Mouse (Mus musculus) testis, adult 2 months (tissue): Measurements from ENCODE around the gene Hist1h2bf. TPM values are rescaled to one million over a fixed set of nuclear protein-coding genes. Genes with fewer than 3 reads are reported as not detected.
"Not testable (repeated sequence)": the region's sequence is repeated elsewhere in the genome, so short reads cannot be mapped to it uniquely, and the experiment has no call there.

Experiments used
- H3K27ac ChIP-seq: fragments of 200-500 bp; 2 replicates; pipeline ENCODE4 v1.5.1; 2012; ENCODE audit warnings: low read depth, low read length; ENCODE audit not compliant: control insufficient read depth, insufficient read depth
- H3K27me3 ChIP-seq: fragments of 200-500 bp; 2 replicates; pipeline ENCODE4 v1.6.1; 2012; ENCODE audit warnings: mild to moderate bottlenecking, low read length, moderate library complexity; ENCODE audit not compliant: control insufficient read depth, insufficient read depth
- H3K36me3 ChIP-seq: fragments of 200-500 bp; 2 replicates; pipeline ENCODE4 v1.6.1; 2012; ENCODE audit warnings: mild to moderate bottlenecking, low read length; ENCODE audit not compliant: control insufficient read depth, insufficient read depth
- H3K4me1 ChIP-seq: fragments of 200-500 bp; 2 replicates; pipeline ENCODE4 v1.6.1; 2012; ENCODE audit warnings: low read length; ENCODE audit not compliant: control insufficient read depth, insufficient read depth
- H3K4me3 ChIP-seq: fragments of 200-500 bp; 2 replicates; pipeline ENCODE4 v1.5.1; 2012; ENCODE audit warnings: low read depth, mild to moderate bottlenecking, low read length, moderate library complexity, mixed read lengths; ENCODE audit not compliant: control insufficient read depth
- CTCF ChIP-seq: fragments of 200-500 bp; IDR thresholded peaks from 2 replicates; pipeline ENCODE4 v1.5.1; 2012; ENCODE audit warnings: low read depth, mild to moderate bottlenecking, inconsistent platforms, low read length, moderate library complexity; ENCODE audit not compliant: control insufficient read depth, insufficient read depth, insufficient replicate concordance
- POLR2A ChIP-seq: fragments of 200-500 bp; IDR thresholded peaks from 2 replicates; pipeline ENCODE4 v1.6.1; 2012; ENCODE audit warnings: low read depth, mild to moderate bottlenecking, inconsistent platforms, low read length, moderate library complexity; ENCODE audit not compliant: control insufficient read depth
- polyA plus RNA-seq: library from polyadenylated mRNA; depleted of rRNA; stranded (reverse); fragments of >200 nt; gene quantifications from 2 replicates; pipeline ENCODE4 v1.2.3, GENCODE M21; 2012

Hist1h2bf gene
- polyA plus RNA-seq, 1 experiment: 0.98 TPM

- TF ChIP-seq POLR2A (no peak), CTCF (no peak)
- Histone ChIP-seq H3K27ac (no peak overlapping the region), H3K4me3 (no peak overlapping the region), H3K36me3 (no peaks in the 10 kb centered on the region), H3K4me1 (no peaks in the 10 kb centered on the region), H3K27me3 (no peaks in the 10 kb centered on the region)
Measured at GRCm38 (mm10) chr13:23595622-23596372, 21.8 kb upstream of the Hist1h2bf start.

- H3K27me3 ChIP-seq: no peaks in the 10 kb centered on the region
- H3K36me3 ChIP-seq: no peaks in the 10 kb centered on the region
- no peak for TF ChIP-seq POLR2A
- no peak overlapping the region for H3K4me3 ChIP-seq
- H3K27ac ChIP-seq: no peak overlapping the region
- no peaks in the 10 kb centered on the region for H3K4me1 ChIP-seq
Measured at GRCm38 (mm10) chr13:23595185-23595584, 21.2 kb upstream of the Hist1h2bf start.

GRCm38 (mm10) chr13:23593051-23593770, 19.2 kb upstream of the Hist1h2bf start:
- Histone ChIP-seq H3K27me3 (no peaks in the 10 kb centered on the region), H3K4me3 (no peak overlapping the region), H3K36me3 (no peaks in the 10 kb centered on the region), H3K27ac (no peak overlapping the region), H3K4me1 (no peaks in the 10 kb centered on the region)
- TF ChIP-seq CTCF (no peak), POLR2A (no peak)

DNA sequence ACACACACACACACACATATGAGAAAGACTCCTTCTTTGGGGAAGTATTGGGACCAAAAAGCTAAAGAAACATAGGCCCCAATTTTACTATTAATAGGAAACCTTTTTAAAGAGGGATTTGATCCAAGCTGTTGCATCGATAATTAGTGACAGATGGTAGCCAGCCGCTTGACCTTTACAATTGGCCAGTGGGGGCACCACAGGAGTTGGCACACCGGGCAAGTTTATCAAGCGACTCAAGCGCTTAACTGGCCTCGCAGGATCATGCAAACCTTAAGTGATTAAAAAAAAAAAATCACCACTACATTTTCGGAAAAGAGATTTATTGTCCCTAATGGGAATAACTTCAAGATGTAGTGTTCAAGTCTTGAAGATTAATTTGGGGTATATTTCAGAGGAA, 18.6 kb upstream of the Hist1h2bf start:
- Histone ChIP-seq H3K4me3 (no peak overlapping the region), H3K27ac (no peak overlapping the region), H3K4me1 (no peaks in the 10 kb centered on the region), H3K36me3 (no peaks in the 10 kb centered on the region), H3K27me3 (no peaks in the 10 kb centered on the region)
- no peak for TF ChIP-seq CTCF
- TF ChIP-seq POLR2A: no peak

DNA sequence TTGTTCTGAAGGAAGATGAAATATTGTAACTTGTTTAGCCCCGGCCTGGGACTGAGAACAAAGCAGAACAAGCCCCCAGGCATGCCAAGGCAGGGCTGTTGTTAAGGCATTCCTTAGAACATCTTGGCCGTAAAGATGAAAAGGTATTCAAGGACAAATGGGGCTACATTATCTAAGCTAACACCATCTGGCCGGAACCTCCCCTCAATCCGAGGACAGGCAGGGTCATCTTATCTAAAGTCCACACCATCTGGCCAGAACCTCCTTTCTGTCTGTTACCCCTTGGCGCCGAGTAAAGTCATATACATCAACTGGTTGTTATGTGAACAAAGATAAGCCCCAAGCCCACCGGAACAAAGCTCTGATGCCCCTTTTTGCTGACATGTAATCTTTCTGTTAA, 17.9 kb upstream of the Hist1h2bf start:
- not testable (repeated sequence) for H3K36me3 ChIP-seq, H3K4me3 ChIP-seq, H3K27ac ChIP-seq, H3K27me3 ChIP-seq, H3K4me1 ChIP-seq

DNA sequence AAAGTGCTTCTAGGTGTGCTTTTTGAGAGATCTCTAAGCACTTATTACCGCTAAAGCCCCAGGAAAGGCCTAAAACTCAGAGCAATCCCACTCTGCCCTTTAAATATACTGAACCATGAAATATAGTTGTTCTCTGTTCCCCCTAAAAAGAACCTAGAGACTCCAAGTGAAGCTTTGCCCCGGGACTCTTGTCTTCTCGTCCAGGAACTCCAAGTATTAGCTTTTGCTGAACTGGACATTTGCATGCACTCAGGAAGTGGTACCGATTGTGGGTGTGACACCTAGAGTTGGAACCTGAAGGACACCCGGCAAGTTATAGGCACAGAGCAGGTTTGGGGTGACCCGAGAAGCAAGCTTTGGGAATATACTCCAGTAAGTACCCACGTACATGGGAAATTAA, 17.2 kb upstream of the Hist1h2bf start:
- Histone ChIP-seq H3K36me3 (no peaks in the 10 kb centered on the region), H3K27me3 (no peaks in the 10 kb centered on the region), H3K4me3 (no peak overlapping the region), H3K4me1 (0 out of 2 replicates have a peak, but pooled peaks cover 2% of the 10 kb centered on the region), H3K27ac (no peak overlapping the region)
- no peak for TF ChIP-seq POLR2A
- TF ChIP-seq CTCF: no peak

DNA sequence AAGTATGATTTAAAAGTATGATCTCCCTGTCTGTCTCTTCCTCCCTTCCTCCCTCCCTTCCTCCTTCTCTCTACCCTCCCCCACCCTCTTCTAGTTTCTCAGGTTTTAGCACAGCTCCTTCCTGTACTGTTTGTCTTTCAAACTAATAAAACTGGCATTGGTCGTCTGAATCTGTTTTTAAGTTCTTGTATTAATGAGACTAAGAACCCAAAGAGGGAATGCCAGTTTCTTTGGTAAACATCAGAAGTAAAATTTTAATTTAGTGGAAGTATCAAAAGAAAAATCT, 12.9 kb upstream of the Hist1h2bf start:
- peaks cover 6% of the 10 kb centered on the region; the same call in 1 of the 2 replicates for H3K4me1 ChIP-seq
- H3K27me3 ChIP-seq: no peaks in the 10 kb centered on the region
- H3K27ac ChIP-seq: no peak overlapping the region
- H3K36me3 ChIP-seq: no peaks in the 10 kb centered on the region
- TF ChIP-seq CTCF: no peak
- no peak for TF ChIP-seq POLR2A
- no peak overlapping the region for H3K4me3 ChIP-seq
